Mouse (Mus musculus) thymus, adult 2 months (tissue): ENCODE results near the gene Chst11.

Experiments
- CTCF ChIP-seq: fragments of 200-500 bp; IDR thresholded peaks from 2 replicates; pipeline ENCODE4 v1.5.1; 2012; ENCODE audit warnings: mild to moderate bottlenecking, control low read depth, low read length, moderate library complexity, borderline replicate concordance; ENCODE audit not compliant: control insufficient read depth, poor library complexity, insufficient read depth; ENCODE audit errors: extremely low read depth
- POLR2A ChIP-seq: fragments of 200-500 bp; IDR thresholded peaks from 2 replicates; pipeline ENCODE4 v1.6.1; 2012; ENCODE audit warnings: mild to moderate bottlenecking, low read length, control low read depth, moderate library complexity; ENCODE audit not compliant: control insufficient read depth, poor library complexity, insufficient read depth; ENCODE audit errors: extremely low read depth

- TF ChIP-seq POLR2A, result 0 out of 2 replicates have a peak, but pooled peaks have one; percentile 12
- TF ChIP-seq CTCF, result no peak
Measured at GRCm38 (mm10) chr10:82986251-82986992, 1.1 kb downstream of the Chst11 start.
